Mouse (Mus musculus): ENCODE measurements around the gene Cntn5.

The Cntn5 gene

GRCm38 (mm10) chr9:10400099-10400498 is 504.5 kb downstream of the Cntn5 start:
- no peak for DNase-seq

GRCm38 (mm10) chr9:10389863-10390262 is 514.7 kb downstream of the Cntn5 start:
- no peak for DNase-seq

- DNase-seq: no peak
These were observed 520.1 kb downstream of the Cntn5 start for GRCm38 (mm10) chr9:10384455-10384854.

- no peak for DNase-seq
These were observed 521.4 kb downstream of the Cntn5 start for GRCm38 (mm10) chr9:10383140-10383539.

GRCm38 (mm10) chr9:10381701-10382100 is 522.9 kb downstream of the Cntn5 start:
- DNase-seq: no peak

GRCm38 (mm10) chr9:10376261-10376660 is 528.3 kb downstream of the Cntn5 start:
- DNase-seq: no peak

GRCm38 (mm10) chr9:10368971-10369370 is 535.6 kb downstream of the Cntn5 start:
- no peak for DNase-seq

GRCm38 (mm10) chr9:10368410-10368809 is 536.2 kb downstream of the Cntn5 start:
- DNase-seq: no peak

- no peak for DNase-seq
These were observed 538.2 kb downstream of the Cntn5 start for GRCm38 (mm10) chr9:10366246-10366955.

- no peak for DNase-seq
These were observed 553.5 kb downstream of the Cntn5 start for GRCm38 (mm10) chr9:10350909-10351655.

GRCm38 (mm10) chr9:10348741-10349140 is 555.8 kb downstream of the Cntn5 start:
- DNase-seq: no peak

GRCm38 (mm10) chr9:10348222-10348621 is 556.4 kb downstream of the Cntn5 start:
- no peak for DNase-seq

- DNase-seq: no peak
These were observed 563.8 kb downstream of the Cntn5 start for GRCm38 (mm10) chr9:10340751-10341150.

GRCm38 (mm10) chr9:10339716-10340115 is 564.9 kb downstream of the Cntn5 start:
- DNase-seq: no peak

- peak; percentile 36 to 51 for DNase-seq
These were observed 579.7 kb downstream of the Cntn5 start for GRCm38 (mm10) chr9:10324697-10325368.

- no peak for DNase-seq
These were observed 635.2 kb downstream of the Cntn5 start for GRCm38 (mm10) chr9:10269342-10269741.

- DNase-seq: no peak
These were observed 635.7 kb downstream of the Cntn5 start for GRCm38 (mm10) chr9:10268836-10269235.

GRCm38 (mm10) chr9:10265616-10266015 is 639.0 kb downstream of the Cntn5 start:
- DNase-seq: no peak

- no peak for DNase-seq
These were observed 671.2 kb downstream of the Cntn5 start for GRCm38 (mm10) chr9:10233364-10233763.

- DNase-seq: no peak
These were observed 672.5 kb downstream of the Cntn5 start for GRCm38 (mm10) chr9:10232066-10232465.

- no peak for DNase-seq
These were observed 673.6 kb downstream of the Cntn5 start for GRCm38 (mm10) chr9:10230973-10231372.

GRCm38 (mm10) chr9:10229716-10230115 is 674.9 kb downstream of the Cntn5 start:
- no peak for DNase-seq

GRCm38 (mm10) chr9:10226013-10226412 is 678.6 kb downstream of the Cntn5 start:
- DNase-seq: peak; percentile 47 to 70

- DNase-seq: no peak
These were observed 718.5 kb downstream of the Cntn5 start for GRCm38 (mm10) chr9:10186063-10186462.
